Mouse (Mus musculus) lung, postnatal 25 days (tissue): ENCODE results near the gene Capza1.
"Not testable (repeated sequence)": the region's sequence is repeated elsewhere in the genome, so short reads cannot be mapped to it uniquely, and the experiment has no call there.

Experiments
- DNase-seq: peaks from one replicate; pipeline ENCODE4 v3.0.0; 2022; ENCODE audit warnings: low spot score

Capza1 gene

DNA sequence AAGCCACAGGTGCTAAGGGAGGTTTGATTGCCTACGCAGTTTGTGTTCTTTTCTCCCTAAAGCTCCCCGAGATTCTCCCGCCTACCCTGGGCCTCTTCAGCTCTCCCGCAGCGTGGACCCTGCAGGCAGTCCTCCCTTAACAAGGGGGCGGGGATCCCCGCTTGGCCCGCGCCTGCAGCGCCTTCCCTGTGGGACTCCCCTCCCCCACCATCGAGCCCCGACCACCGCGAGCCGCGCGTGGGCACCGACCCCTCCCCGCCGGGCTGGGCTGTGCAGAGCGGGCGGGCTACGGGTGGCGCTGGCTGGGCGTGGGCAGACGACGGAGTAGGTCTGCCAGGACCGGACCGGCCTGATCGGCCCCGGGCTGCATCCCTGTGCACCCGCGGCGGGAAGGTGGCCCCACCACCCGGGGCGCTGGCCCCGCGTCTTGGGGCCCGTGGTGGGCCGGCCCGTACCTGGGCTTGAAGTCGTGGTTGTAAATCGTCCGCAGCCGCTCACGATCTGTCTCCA is 46.8 kb downstream of the Capza1 start:
- DNase-seq = peak; percentile 41

DNA sequence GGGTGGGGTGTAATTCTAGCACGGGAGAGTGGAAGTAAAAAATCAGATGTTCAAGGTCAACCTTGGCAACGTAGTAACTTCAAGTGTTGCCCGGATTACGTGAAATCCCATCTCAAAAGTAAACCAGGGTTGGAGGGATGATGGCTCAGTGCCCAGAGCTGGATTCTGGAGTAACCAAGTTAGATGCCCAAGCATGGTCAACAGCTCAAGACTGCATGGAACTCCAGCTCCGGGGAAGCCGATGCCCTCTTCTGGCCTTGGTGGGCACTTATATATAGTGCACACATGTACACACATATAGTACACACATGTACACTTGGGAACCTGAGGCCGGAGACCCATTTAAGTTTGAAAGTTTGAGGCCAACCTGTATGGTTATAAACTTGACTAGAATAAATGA is 48.2 kb downstream of the Capza1 start:
- DNase-seq = no peak

DNA sequence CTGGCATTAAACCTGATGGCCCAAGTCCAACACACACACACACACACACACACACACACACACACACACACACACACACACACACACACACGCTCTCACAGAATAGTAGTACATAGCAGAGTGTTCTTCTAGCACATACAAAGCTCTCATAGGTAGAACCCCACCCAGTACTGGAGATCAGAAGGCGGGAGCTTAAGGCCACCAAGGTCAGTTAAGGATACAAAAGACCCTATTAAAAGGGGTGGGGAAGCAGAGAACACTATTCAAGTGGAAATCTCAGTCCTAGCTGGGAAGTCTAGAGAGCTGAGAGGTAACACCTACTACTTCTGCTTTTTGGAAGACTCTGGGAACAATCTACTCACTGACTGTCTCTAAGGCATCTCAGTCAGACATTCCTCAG is 49.0 kb downstream of the Capza1 start:
- no peak for DNase-seq

DNA sequence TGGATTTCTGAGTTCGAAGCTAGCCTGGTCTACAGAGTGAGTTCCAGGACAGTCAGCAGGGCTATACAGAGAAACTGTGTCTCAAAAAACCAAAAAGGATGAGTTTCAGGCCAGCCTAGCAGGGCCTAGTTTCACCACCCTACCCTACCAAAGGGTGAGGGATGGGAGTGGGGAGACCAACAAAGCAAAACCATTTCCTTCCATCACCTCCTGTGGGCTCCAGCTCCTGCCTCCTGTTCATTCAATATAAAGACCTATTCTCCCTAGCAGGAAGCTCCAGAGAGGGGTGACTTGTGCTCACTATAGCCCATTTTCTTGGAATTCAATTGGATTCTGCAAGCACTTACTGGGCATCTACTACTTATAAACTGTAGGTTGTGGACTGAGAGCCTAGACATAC is 49.6 kb downstream of the Capza1 start:
- no peak for DNase-seq

DNA sequence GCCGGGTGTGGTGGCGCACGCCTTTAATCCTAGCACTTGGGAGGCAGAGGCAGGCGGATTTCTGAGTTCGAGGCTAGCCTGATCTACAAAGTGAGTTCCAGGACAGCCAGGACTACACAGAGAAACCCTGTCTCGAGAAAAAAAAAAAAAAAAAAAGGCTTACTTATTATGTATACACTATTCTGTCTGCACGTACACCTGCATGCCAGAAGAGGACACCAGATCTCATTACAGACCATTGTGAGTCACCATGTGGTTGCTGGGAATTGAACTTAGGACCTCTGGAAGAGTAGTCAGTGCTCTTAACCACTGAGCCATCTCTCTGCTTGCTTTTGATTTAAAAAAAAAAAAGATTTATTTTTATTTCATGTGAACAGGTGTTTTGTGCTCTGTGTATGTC is 51.1 kb downstream of the Capza1 start:
- DNase-seq = not testable (repeated sequence)

DNA sequence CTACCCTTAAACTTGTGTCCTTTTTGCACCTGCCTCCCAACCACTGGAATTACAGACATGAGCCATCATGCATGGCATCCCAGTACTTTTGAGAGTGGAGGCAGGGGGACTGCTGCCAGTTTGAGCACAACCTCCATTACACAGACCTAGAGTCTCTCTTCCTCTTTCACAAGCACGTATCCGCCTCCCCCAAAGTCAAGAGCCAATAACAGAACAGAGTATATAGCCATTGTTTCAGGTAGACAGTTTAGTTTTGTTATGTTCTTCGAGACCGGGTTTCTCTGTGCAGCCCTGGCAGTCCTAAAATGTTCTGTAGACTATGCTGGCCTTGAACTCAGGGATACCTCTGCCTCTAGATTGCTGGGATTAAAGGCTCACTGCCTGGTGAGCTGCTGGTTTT is 52.1 kb downstream of the Capza1 start:
- DNase-seq = no peak

DNA sequence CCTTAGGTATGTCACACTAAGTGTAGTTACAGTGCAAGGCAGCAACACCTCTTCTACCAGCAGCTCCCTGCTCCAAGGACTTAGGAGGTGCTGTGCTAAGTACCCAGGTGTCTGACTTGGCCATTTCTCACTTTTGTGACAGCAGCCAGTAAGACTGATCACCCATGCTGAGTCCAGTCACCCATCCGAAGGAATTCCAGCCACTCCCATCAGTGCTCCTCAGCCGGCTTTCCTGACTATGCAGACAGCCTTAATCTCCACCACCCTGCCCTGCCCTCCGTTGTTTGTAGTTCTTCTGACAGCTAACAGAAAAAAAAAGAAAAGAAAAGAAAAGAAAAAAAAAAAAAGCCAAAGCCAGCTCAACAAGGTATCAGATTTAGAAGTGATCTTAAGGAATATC is 52.6 kb downstream of the Capza1 start:
- DNase-seq = no peak

DNA sequence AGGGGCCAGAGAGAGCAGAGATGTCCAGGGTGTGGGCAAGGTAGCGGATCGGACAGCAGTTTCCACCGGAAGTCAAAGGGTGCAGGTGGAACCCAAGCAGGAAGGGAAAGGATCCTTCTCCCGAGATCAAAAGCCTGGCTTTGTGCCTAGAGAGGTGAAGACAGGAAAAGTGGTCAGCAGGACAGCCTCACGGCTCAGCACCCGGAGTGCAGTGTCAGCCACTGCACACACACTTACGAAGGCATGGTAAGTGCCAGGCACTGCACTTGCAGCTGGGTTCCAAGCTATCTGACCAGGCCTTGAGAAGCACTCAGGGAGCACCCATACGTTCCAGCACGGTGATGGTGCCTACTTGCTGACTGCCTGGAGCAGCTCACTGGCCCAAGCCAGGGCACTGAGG is 58.8 kb downstream of the Capza1 start:
- no peak for DNase-seq

DNA sequence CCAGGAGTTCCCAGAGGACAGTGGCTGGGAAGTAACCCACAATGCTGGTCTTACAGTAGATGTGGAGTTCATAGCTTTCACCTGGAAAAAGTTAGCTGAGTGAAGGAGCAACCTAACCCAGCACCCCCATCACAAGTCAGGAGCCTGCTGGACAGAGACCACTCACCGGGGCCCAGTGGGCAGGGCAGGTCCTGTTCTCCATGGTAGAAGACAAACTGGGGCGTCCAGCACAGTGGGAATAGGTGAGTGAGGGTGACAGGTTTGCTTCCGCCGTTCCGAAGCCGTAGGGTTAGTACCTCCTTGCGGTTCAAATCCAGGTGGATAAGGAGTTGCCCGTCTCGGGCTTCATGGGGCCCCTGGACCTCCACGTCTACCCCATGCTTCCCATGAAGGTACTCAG is 60.0 kb downstream of the Capza1 start:
- DNase-seq = no peak

DNA sequence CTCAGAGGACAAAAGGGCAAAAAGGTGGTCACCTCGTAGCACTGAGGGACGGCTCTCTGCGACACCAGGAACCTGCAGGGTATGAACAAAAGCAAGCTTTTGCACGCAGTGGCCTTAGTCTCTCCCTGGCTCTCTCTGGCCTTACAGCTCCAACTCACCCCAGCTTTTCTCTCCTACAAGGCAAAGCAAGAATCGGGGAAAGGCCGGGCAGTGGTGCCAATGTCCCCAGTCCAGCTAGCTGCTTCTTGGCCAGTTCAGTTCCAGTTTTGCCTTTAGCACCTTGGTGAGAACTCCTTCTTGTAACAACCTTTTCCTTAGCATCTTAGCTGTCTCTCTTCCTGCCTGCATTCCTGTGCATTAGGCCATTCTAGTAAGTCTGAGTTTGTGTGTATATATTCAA is 62.8 kb downstream of the Capza1 start:
- no peak for DNase-seq

DNA sequence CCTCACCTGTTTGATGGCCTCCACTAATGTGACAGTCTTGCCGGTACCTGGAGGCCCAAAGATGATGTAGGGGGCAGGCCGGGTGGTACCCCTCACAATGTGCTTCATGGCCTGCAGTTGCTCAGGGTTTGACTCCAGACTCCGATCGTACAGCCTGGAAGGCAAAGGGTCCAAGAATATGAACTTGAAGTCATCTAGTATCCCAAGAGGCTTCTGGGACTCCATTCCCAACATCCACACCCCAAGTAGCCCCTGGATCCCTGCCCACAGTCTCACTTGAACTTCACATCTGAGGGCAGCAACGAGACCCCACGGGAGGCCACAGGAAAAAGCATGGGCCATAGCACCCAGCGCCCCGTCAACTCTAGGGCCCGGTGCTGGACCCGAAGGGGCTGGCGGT is 63.6 kb downstream of the Capza1 start:
- DNase-seq = no peak

DNA sequence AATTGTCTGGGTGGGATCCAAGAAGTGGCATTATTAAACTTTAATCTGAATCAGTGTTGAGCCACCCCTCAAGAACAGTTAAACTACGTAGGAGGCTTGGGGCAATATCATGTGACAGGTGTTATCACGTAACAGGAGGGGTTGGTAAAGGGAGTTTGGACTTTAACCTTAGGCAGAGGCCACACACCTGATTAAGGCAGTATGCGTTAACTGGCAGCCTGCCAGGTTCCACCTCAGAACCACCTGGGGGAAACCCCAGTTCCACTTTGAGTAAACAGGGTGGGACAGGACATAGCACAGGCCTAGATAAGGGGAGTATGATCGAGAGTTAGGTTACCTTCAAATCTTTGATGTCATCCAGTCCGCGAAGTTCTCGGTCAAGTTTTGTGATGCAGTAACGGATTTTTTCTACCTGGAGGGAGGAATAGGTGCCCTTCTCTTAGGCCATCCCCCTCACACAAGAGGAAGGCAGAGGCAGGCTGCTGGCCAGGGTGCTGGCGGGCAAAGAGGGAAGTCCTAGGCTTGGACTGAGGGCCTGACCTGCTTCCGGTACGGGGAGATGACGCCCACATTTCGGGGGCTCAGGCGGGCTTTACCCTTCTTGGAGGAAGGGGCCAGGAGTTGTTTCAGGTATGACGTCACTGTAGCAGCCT is 67.7 kb downstream of the Capza1 start:
- DNase-seq = no peak

DNA sequence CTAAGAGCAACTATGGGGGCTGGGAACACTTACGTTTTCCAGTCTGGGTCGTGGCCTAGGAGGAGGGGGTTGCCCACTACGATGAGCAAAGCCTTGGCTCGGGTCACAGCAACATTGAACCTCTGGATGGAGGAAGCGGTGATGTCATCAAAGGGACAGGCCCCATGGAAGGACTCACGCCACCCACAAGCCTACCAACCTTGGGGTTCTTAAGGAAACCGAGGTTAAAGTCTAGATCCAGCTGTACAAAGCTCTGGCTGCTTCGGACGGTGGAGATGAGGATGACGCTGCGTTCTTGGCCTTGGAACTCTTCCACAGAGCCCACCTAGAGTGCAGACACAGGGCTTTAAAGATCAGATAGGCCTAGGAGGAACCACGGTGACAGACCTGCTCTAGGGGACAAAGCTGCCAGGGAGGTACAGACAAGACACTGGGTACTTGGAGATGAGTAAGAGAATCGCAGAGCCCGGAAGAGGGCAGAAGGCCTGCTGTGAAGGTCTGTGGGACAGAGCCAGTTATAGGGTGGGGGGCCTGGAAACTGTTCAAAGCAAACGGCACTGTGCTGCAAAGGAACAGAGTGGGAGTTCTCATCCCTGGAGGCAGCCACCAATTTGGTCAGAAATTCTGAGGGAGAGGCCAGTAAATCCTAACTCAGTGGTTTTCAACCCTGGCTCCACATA is 68.5 kb downstream of the Capza1 start:
- no peak for DNase-seq

DNA sequence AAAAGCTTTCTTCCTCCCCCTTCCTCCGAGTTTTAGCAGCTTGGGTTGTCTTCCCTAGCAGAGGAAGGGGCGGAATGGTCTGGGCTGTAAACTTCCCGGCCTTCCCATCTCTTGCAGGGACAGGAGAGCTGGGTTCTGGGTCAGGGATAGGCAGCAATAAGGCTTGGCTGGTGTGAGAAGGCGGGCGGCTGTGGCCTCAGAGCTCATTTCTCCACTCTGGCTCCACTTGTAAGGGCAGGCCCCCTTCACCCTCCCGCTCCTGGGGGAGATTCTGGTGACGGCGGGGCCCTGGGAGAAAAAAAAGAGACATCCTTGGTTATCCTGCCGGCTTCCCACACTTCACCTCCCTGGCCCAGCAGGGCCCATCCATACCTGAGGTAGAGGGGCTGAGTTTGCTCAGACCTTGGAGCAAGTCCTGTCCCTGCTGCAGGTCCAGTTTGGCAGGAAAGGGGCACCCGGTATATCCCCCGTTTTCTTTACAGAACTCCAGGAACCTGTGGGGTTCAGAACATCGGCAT is 69.3 kb downstream of the Capza1 start:
- DNase-seq = no peak

DNA sequence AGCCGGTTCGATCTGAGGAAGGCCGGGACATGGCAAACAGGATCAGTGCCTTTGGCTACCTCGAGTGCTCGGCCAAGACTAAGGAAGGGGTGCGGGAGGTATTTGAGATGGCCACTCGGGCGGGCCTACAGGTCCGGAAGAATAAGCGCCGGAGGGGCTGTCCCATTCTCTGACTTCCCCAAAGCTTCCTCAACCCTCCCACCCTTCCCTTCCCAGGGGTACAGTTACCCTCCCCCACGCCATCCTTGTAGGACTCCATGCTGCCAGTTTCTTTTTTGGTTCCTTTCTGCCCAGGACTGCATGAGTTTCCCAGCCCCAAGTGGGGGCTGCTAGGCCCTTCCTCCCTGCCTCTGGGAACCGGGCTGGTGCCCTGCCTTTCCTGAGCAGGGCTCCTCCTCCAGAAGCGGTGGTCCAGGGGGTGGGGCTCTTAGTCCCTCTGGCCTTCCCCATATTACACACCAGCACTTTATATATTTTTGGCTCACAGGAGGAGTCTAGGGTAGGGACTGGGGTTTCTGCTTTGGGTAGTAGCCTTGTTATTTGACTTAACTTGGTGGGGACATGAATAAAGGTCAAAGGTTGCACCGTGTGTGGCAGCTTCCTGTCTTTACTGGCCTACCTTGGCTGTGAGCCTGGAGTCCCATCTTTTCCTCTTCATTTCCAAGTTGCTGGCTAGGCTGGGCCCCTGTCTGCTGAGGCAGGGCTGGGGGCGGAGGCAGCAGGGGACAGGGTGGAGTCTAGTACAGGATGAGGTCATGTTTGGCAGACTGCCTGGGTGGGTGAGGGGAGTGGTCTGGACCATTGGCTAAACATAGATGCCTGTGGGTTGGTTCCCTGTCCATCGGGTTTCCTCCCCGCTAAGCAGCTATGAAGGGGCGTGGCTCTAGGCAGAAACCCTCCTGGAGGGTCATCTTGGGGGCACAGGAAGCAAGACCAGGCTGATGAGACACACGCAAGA is 70.2 kb downstream of the Capza1 start:
- peak; percentile 94 for DNase-seq

DNA sequence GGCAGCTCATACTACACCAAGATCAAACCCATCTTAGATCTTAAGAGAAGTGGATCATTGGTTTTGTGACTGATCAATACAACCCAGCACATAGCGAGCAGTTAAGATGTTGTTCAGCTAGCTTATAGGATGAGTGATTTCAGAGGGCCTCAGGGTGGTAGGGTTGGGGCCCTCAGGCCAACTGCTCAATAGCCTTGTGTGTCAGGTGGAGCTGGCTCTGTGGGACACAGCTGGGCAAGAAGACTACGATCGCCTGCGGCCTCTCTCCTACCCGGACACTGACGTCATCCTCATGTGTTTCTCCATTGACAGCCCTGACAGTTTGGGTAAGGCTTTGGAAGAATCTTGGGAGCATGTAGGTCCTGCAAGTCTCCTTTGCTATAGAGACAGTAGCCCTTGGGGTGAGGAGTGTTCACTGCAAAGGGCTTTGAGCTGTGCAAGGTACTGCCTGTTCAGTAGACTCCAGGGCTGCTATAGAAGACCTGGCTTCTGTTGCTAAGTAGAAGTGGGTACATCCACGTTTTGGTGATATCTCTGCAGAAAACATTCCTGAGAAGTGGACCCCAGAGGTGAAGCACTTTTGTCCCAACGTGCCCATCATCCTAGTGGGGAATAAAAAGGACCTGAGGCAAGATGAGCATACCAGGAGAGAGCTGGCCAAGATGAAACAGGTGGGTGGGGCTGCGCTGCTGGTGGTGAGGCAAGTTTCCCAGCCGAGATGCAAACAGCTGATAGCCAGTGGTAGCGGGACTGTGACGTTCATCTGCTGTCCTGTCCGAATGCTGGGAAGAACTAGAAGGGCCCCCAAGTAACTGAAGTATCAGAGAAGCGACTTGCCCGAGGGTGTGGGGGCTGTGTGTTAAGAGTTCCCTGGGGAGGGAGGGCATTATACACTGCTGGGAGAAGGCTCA is 71.7 kb downstream of the Capza1 start:
- DNase-seq = no peak

DNA sequence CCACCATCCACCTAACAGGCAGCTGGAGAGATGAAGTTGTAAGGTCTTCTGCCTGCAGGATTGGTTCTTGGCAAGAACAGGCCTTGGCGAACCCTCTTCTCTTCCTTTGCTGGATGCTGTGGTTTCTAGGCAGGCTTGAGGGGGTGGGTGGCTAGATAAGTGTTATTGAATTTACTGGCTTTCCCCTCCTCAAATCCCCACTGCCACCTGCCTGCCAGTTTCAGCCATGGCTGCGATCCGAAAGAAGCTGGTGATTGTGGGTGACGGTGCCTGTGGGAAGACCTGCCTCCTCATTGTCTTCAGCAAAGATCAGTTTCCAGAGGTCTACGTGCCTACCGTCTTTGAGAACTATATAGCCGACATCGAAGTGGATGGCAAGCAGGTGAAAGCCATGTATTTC is 72.6 kb downstream of the Capza1 start:
- no peak for DNase-seq

DNA sequence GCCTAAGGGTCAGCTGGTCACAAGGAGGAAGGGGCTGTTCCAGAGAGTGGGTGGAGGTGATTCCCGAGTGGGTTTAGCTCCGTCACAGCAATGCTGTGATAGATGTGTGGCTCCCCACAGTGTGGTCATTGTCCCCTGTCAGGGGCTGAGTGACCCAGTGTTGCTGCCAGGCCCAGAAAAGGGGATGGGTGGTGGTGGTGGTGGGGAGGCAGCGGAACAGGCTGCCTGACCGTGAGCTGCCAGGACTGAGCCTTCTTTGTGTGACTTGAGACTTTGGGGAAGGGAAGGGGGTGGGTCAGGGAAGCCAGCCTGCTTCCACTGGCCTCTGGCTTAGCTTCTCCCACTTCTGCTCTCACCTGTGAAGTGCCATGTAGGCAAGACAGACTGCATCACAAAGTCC is 73.3 kb downstream of the Capza1 start:
- no peak for DNase-seq

DNA sequence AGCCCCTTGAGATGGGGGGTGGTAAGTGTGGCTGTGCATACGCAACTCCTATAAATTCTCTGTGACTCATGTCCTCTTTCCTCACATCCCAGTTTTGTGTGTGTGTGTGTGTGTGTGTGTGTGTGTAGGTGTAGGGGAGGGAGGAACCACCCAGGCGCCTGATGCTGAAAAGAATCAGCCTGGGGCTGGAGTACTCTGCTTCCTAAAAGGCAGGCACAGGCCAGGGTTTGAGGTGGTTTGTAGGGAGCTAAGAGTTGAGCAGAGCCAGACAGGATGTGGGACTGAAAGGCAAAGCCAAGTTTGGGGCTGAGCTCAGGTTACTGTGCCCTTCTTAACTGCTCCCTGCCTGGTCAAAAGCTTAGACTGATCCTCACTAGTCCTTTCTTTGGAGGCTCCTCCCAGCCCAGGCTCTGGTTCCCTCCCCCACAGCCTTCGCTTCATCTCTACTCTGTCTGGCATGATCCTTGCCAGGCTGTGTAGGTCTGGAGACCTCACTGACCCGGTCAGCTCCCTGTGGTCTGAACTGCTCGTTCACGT is 73.8 kb downstream of the Capza1 start:
- DNase-seq = no peak

DNA sequence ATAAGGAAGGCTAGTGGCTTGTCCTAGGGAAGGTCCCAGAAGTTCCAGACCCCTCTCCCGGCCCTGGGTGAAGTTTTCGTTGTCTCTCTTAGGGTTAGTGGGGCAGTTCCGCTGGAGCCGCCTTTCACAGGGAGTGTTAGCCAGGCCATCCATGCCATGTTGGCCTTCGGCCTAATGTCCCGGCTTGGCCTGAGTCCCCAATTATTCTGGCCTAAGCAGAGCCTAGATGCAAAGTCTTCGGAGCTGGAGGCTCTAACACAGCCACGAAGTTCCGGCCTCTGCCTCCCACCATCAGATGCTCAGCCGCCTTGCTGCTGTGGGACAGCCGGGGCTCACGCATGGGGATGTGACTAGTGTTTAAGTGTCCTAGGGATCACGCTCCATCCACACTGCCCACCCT is 74.5 kb downstream of the Capza1 start:
- no peak for DNase-seq

DNA sequence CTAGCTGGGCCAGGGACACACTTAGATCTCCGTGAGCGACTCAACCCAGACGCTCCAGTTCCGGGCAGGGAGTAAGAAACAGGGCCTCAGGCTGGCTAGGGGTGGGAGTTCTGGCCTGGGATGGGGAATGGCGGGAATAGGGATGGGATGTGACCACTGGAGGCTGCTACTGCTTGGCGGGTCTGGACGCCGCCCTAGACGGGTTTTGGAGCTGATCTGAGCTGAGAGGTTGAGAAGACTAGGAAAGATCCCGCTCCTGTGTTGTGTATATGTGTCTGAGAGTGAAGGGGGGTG is 75.0 kb downstream of the Capza1 start:
- DNase-seq = no peak
